Mouse (Mus musculus) MEL (cell line): ENCODE data around the gene Pgpep1. TPM values are rescaled to one million over a fixed set of nuclear protein-coding genes. Genes with fewer than 3 reads are reported as not detected.

Experiments
- DNase-seq: peaks from one replicate; pipeline ENCODE4 v3.0.0; 2011; ENCODE audit warnings: low read depth, low spot score
- H3K27ac ChIP-seq: 2 replicates; pipeline ENCODE4 v1.5.1; 2012; ENCODE audit warnings: low read depth, mild to moderate bottlenecking, control low read depth, low read length, moderate library complexity; ENCODE audit not compliant: control insufficient read depth
- H3K27me3 ChIP-seq, 2 experiments: fragments of 150-350 bp in 1 of 2; sonication (generic) in 1 of 2; 2 replicates each; pipeline ENCODE4 v1.6.1; 2012; ENCODE audit warnings: low read length in 2 of 2, mild to moderate bottlenecking in 2 of 2, improper control_type of control experiment in 1 of 2, moderate library complexity in 1 of 2; ENCODE audit not compliant: insufficient read depth in 2 of 2, control insufficient read depth in 1 of 2
- H3K36me3 ChIP-seq, 2 experiments: 2 replicates each; pipeline ENCODE4 v1.6.1; 2012 to 2014; ENCODE audit warnings: low read length in 2 of 2, improper control_type of control experiment in 1 of 2, inconsistent platforms in 1 of 2, mild to moderate bottlenecking in 1 of 2; ENCODE audit not compliant: insufficient read depth in 2 of 2, control insufficient read depth in 1 of 2
- H3K4me1 ChIP-seq, 2 experiments: fragments of 150-350 bp in 1 of 2; sonication (generic) in 1 of 2; 2 replicates each; pipeline ENCODE4 v1.6.1; 2012; ENCODE audit warnings: low read length in 2 of 2, improper control_type of control experiment in 1 of 2, mild to moderate bottlenecking in 1 of 2; ENCODE audit not compliant: insufficient read depth in 2 of 2, control insufficient read depth in 1 of 2
- H3K4me3 ChIP-seq, 2 experiments: fragments of 150-350 bp in 1 of 2; sonication (generic) in 1 of 2; 2 replicates each; pipeline ENCODE4 v1.5.1; 2012; ENCODE audit warnings: low read depth in 2 of 2, low read length in 2 of 2, mild to moderate bottlenecking in 2 of 2, moderate library complexity in 2 of 2, control low read depth in 1 of 2, improper control_type of control experiment in 1 of 2; ENCODE audit not compliant: control insufficient read depth in 1 of 2, insufficient read depth in 1 of 2
- H3K79me2 ChIP-seq: 2 replicates; pipeline ENCODE4 v1.6.1; 2012; ENCODE audit warnings: mild to moderate bottlenecking, low read length, moderate library complexity; ENCODE audit not compliant: control insufficient read depth, poor library complexity, insufficient read depth
- H3K9ac ChIP-seq: 2 replicates; pipeline ENCODE4 v1.6.1; 2012; ENCODE audit warnings: low read depth, mild to moderate bottlenecking, control low read depth, low read length, moderate library complexity; ENCODE audit not compliant: control insufficient read depth, poor library complexity, severe bottlenecking
- H3K9me3 ChIP-seq: fragments of 150-350 bp; sonication (generic); replicated peaks from 2 replicates; pipeline ENCODE4 v1.6.1; 2012; ENCODE audit warnings: mild to moderate bottlenecking, low read length, improper control_type of control experiment, moderate library complexity; ENCODE audit not compliant: insufficient read depth
- CHD1 ChIP-seq: IDR thresholded peaks from 2 replicates; pipeline ENCODE4 v1.6.1; 2012; ENCODE audit warnings: low read depth, mild to moderate bottlenecking, inconsistent platforms, low read length, improper control_type of control experiment
- EP300 ChIP-seq, 2 experiments: IDR thresholded peaks; 2 replicates each; pipeline ENCODE4 v1.6.1; 2011; ENCODE audit warnings: improper control_type of control experiment in 2 of 2, low read length in 2 of 2, low read depth in 1 of 2, mild to moderate bottlenecking in 1 of 2
- ETS1 ChIP-seq: IDR thresholded peaks from 2 replicates; pipeline ENCODE4 v1.6.1; 2012; ENCODE audit warnings: low read depth, mild to moderate bottlenecking, inconsistent platforms, low read length, improper control_type of control experiment, moderate library complexity
- GATA1 ChIP-seq: IDR thresholded peaks from 2 replicates; pipeline ENCODE4 v1.6.1; 2011; ENCODE audit warnings: low read depth, low read length, improper control_type of control experiment
- HCFC1 ChIP-seq: IDR thresholded peaks from 2 replicates; pipeline ENCODE4 v1.6.1; 2012; ENCODE audit warnings: low read depth, mild to moderate bottlenecking, inconsistent platforms, low read length, improper control_type of control experiment, moderate library complexity
- JUND ChIP-seq: IDR thresholded peaks from 2 replicates; pipeline ENCODE4 v1.6.1; 2011; ENCODE audit warnings: low read depth, mild to moderate bottlenecking, improper control_type of control experiment, low read length
- KAT2A ChIP-seq: conservative IDR thresholded peaks from 2 replicates; pipeline ENCODE4 v1.6.1; 2012; ENCODE audit warnings: low read depth, low read length, improper control_type of control experiment, inconsistent platforms
- MAFK ChIP-seq: IDR thresholded peaks from 2 replicates; pipeline ENCODE4 v1.6.1; 2011; ENCODE audit warnings: low read depth, mild to moderate bottlenecking, low read length, improper control_type of control experiment, borderline replicate concordance
- MAZ ChIP-seq: IDR thresholded peaks from 2 replicates; pipeline ENCODE4 v1.6.1; 2012; ENCODE audit warnings: low read depth, mild to moderate bottlenecking, inconsistent platforms, low read length, improper control_type of control experiment
- MXI1 ChIP-seq: IDR thresholded peaks from 2 replicates; pipeline ENCODE4 v1.6.1; 2011; ENCODE audit warnings: mild to moderate bottlenecking, low read depth, low read length, improper control_type of control experiment
- MYB ChIP-seq: IDR thresholded peaks from 2 replicates; pipeline ENCODE4 v1.6.1; 2011; ENCODE audit warnings: mild to moderate bottlenecking, low read depth, low read length, improper control_type of control experiment
- POLR2A ChIP-seq, 2 experiments: IDR thresholded peaks; 2 replicates each; pipeline ENCODE4 v1.6.1; 2011 to 2012; ENCODE audit warnings: low read length in 2 of 2, mild to moderate bottlenecking in 2 of 2, control low read depth in 1 of 2, improper control_type of control experiment in 1 of 2, low read depth in 1 of 2, moderate library complexity in 1 of 2; ENCODE audit not compliant: control insufficient read depth in 1 of 2, insufficient read depth in 1 of 2, poor library complexity in 1 of 2
- POLR2AphosphoS2 ChIP-seq: IDR thresholded peaks from 2 replicates; pipeline ENCODE4 v1.6.1; 2011; ENCODE audit warnings: low read length, improper control_type of control experiment
- RAD21 ChIP-seq: IDR thresholded peaks from 2 replicates; pipeline ENCODE4 v1.6.1; 2011; ENCODE audit warnings: mild to moderate bottlenecking, low read depth, low read length, improper control_type of control experiment
- SIN3A ChIP-seq: IDR thresholded peaks from 2 replicates; pipeline ENCODE4 v1.6.1; 2012; ENCODE audit warnings: low read length, improper control_type of control experiment, inconsistent platforms
- TAL1 ChIP-seq: IDR thresholded peaks from 2 replicates; pipeline ENCODE4 v1.6.1; 2012; ENCODE audit warnings: mild to moderate bottlenecking, inconsistent platforms, low read length, moderate library complexity, mixed read lengths
- TCF12 ChIP-seq: IDR thresholded peaks from 2 replicates; pipeline ENCODE4 v1.6.1; 2014; ENCODE audit warnings: low read depth, mild to moderate bottlenecking, inconsistent platforms, low read length, improper control_type of control experiment, moderate library complexity
- polyA plus RNA-seq, 2 experiments: library from polyadenylated mRNA; stranded (reverse) in 1 of 2; unstranded in 1 of 2; fragments of >175 nt in 1 of 2; fragments of >200 nt in 1 of 2; gene quantifications; 2 replicates each; pipeline versions ENCODE4 v1.2.1 to v1.2.4; 2012; ENCODE audit warnings: low replicate concordance in 2 of 2, low read depth in 1 of 2; ENCODE audit not compliant: insufficient read length in 2 of 2, insufficient read depth in 1 of 2, missing spikeins in 1 of 2
- total RNA-seq: library from RNA; depleted of rRNA; stranded (reverse); fragments of 300-350 nt; gene quantifications from 2 replicates; pipeline ENCODE4 v1.2.3, GENCODE M21; 2012

Pgpep1 gene
- total and polyA plus RNA-seq, 3 experiments, result 12.6 to 19.5 TPM; not detected in 1

- H3K9ac ChIP-seq, result peak overlapping the region; percentile 26
- peaks cover 7 to 44% of the 10 kb centered on the region in 2 experiments for H3K4me1 ChIP-seq
- DNase-seq, result peak; percentile 64
- no peaks in the 10 kb centered on the region for H3K9me3 ChIP-seq
- H3K27me3 ChIP-seq, result no peaks in the 10 kb centered on the region
- H3K79me2 ChIP-seq, result no peaks in the 10 kb centered on the region
- peak; percentile 77 for TF ChIP-seq TAL1
- TF ChIP-seq EP300 (IDR thresholded peaks at IDR 0.05; ENCODE audit: low read depth in 1 of 2, low read length in 2 of 2), result peak in 1 of 2 experiments; percentile 13; a peak in 1 of 4 replicates
- TF ChIP-seq KAT2A, result no peak
- peak; percentile 19; the same call in 1 of the 2 replicates for TF ChIP-seq TCF12
- H3K4me3 ChIP-seq, result peak overlapping the region in 1 of 2 experiments; percentile 1; a peak in 1 of 4 replicates
- H3K36me3 ChIP-seq, result peaks cover 0 to 18% of the 10 kb centered on the region in 2 experiments; a peak in 2 of 4 replicates
- peak overlapping the region; percentile 57 for H3K27ac ChIP-seq
Measured at GRCm38 (mm10) chr8:70617985-70618384, 42.2 kb downstream of the Pgpep1 start.

GRCm38 (mm10) chr8:70616645-70617044, 43.5 kb downstream of the Pgpep1 start:
- Histone ChIP-seq H3K27ac (no peak overlapping the region), H3K9ac (no peak overlapping the region), H3K9me3 (no peaks in the 10 kb centered on the region), H3K36me3 (peaks cover 0 to 17% of the 10 kb centered on the region in 2 experiments; a peak in 2 of 4 replicates), H3K4me3 (no peak overlapping the region), H3K4me1 (peaks cover 5 to 32% of the 10 kb centered on the region in 2 experiments), H3K79me2 (no peaks in the 10 kb centered on the region), H3K27me3 (no peaks in the 10 kb centered on the region)
- TF ChIP-seq MXI1 (no peak), MAFK (no peak), POLR2AphosphoS2 (no peak), MAZ (0 out of 2 replicates have a peak, but pooled peaks have one; percentile 1), CHD1 (no peak), MYB (no peak)
- peak; percentile 47 for DNase-seq

GRCm38 (mm10) chr8:70615894-70616293, 44.3 kb downstream of the Pgpep1 start, which contains the start of gene Lrrc25:
TSS of gene Lrrc25 (plus strand) at chr8:70616155.
- Histone ChIP-seq H3K4me3 (no peak within 1 kb of the TSS), H3K79me2 (peaks cover 4% of the 10 kb centered on the region; the same call in 1 of the 2 replicates), H3K27me3 (no peaks in the 10 kb centered on the region), H3K36me3 (peaks cover 0 to 15% of the 10 kb centered on the region in 2 experiments; a peak in 2 of 4 replicates), H3K9ac (peak within 1 kb of the TSS; percentile 46), H3K9me3 (no peaks in the 10 kb centered on the region), H3K27ac (peak within 1 kb of the TSS; percentile 38; the same call in 1 of the 2 replicates), H3K4me1 (peaks cover 2 to 28% of the 10 kb centered on the region in 2 experiments)
- TF ChIP-seq GATA1 (0 out of 2 replicates have a peak, but pooled peaks have one; percentile 5), MAZ (0 out of 2 replicates have a peak, but pooled peaks have one; percentile 21), TAL1 (0 out of 2 replicates have a peak, but pooled peaks have one; percentile 5), ETS1 (peak; percentile 55), RAD21 (no peak), SIN3A (peak; percentile 32; the same call in 1 of the 2 replicates), JUND (no peak), POLR2A (IDR thresholded peaks at IDR 0.05; ENCODE audit: control insufficient read depth in 1 of 2, insufficient read depth in 1 of 2, low read depth in 1 of 2, low read length in 2 of 2, poor library complexity in 1 of 2) (peak in 1 of 2 experiments; percentile 26; a peak in 1 of 4 replicates), HCFC1 (0 out of 2 replicates have a peak, but pooled peaks have one; percentile 28)
- DNase-seq, result peak; percentile 76
